Mouse (Mus musculus) kidney, adult 9 months (tissue): ENCODE data around the gene Bhlha9.

Experiments
- DNase-seq: peaks from one replicate; pipeline ENCODE4 v3.0.0; 2022

Gene Bhlha9

GRCm38 (mm10) chr11:76671871-76672475, at the start of gene Bhlha9:
TSS of gene Bhlha9 (plus strand) at chr11:76672470.
- DNase-seq = no peak

GRCm38 (mm10) chr11:76622566-76623205, 49.6 kb upstream of the Bhlha9 start:
- peak; percentile 27 for DNase-seq

DNA sequence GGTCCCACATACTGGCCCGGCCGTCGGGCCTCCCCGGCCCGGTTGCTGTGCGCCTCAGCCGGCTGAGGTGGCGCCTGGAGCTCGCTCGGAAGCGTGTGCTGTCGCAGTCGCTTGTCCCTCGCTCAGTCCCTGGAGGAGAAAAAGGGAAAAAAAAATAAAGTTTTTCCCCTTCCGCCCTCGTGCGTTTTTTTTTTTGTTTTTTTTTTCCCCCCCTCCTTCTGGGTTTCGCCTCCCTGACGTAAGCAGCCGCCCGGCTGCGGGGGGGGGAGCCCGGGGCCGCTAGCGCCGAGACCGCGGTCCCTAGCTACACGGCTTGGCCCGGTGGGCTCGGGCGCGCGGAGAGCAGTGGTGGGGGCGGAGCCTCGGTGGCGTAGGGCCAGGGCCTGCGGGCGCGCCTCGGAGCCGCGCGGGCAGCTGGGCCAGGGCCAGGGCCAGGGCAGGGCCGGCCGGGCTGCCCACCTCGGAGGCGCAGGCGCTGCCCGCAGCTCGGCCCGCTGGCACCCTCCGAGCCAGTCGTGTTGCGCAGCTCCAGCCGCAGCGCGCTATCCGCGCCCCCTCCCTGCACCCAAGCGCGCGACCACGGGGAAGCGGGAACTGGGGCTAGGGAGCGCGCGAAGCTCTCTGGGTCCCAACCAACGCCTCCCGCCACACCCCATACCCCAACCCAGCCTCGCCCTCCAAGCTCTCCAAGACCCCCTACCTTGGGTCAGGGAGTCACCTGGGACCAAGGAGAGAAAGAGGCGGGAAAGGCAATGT, 48.9 kb upstream of the Bhlha9 start:
- peak; percentile 48 for DNase-seq

DNA sequence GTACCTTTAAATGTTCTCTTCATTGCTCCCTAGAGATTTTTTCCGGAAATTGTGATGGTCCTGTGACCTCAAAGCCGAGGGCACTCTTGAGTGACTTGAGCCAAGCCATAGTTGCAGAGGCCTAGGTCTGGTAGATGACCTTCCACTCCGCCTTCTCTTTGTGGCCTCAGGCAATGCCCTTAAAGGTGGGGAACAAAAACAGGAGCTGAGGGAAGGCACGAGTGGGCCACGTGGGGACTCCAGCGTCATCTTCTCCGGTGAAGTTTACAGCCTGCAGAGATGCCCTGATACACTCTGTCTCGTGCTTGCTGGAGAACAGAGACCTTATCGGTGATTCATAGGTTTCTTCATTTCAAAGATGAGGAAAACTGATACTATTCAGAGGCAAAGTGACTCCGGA, 48.2 kb upstream of the Bhlha9 start:
- DNase-seq = no peak

- no peak for DNase-seq
These were observed 47.4 kb upstream of the Bhlha9 start for GRCm38 (mm10) chr11:76624881-76625280.

DNA sequence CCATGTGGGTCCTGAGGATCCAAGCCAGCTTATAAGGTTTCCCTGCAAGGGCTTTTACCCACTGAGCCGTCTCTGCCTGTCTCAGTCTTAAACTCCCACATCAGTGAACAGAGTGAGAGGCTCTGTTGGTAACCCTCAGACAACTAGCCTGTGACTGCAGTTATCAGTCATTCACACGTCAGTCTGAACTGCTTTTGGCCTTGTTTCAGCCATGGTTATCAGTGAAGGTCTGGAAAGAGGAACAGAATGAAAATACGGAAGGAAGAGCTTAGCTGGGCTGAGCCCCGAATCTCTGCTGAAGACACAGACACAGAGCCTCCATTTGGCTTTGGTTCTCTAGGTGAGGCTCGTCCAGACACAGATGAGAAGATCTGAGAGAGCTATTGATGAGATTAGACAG, 43.7 kb upstream of the Bhlha9 start:
- DNase-seq = no peak

GRCm38 (mm10) chr11:76630023-76630422, 42.2 kb upstream of the Bhlha9 start:
- DNase-seq = no peak

GRCm38 (mm10) chr11:76630487-76630886, 41.8 kb upstream of the Bhlha9 start:
- no peak for DNase-seq

- DNase-seq = no peak
These were observed 32.8 kb upstream of the Bhlha9 start for GRCm38 (mm10) chr11:76639269-76639985.

- no peak for DNase-seq
These were observed 32.0 kb upstream of the Bhlha9 start for GRCm38 (mm10) chr11:76640231-76640630.

DNA sequence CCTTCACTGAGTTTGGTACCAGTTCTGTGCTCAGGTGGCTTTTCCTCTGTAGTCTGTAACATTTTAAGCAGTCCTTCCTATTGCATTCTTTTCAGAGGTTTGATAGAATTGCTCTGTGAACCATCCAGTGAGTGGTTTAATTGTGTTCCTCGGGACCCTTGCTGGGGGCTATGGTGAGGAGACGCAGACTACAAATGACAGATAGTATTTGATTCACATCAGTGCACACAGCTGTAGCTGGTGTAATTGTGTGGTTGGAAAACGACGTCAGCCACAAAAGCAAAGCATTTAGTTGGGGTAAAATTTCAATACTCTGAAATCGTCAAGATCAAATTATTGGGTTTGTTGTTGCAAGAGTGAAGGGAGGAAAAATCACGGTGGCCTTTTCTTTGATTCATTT, 28.0 kb upstream of the Bhlha9 start:
- no peak for DNase-seq

DNA sequence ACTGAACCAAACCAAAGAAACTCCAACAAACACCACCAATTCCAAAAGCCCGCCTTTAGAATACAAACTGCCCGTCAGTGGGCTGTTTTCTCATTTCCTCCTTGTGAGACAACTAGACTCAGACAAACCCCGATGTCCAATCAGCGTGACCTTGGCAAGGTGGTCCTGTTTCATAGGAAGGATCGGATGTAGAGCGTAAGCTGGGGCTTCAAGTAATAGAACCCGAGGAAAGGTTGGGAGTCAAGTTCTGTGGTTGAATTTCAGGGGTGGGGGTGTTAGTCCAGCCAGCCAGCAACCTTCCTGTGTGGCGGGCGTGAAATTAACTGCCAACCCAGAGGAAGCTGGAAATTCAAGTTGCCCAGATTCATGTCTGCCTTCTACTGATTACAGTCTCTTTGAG, 27.2 kb upstream of the Bhlha9 start:
- no peak for DNase-seq

- peak; percentile 90 for DNase-seq
These were observed 26.3 kb upstream of the Bhlha9 start for GRCm38 (mm10) chr11:76645955-76646354.

- DNase-seq = no peak
These were observed 25.2 kb upstream of the Bhlha9 start for GRCm38 (mm10) chr11:76647062-76647461.

- peak; percentile 79 for DNase-seq
These were observed 24.8 kb upstream of the Bhlha9 start for GRCm38 (mm10) chr11:76647500-76647899.

DNA sequence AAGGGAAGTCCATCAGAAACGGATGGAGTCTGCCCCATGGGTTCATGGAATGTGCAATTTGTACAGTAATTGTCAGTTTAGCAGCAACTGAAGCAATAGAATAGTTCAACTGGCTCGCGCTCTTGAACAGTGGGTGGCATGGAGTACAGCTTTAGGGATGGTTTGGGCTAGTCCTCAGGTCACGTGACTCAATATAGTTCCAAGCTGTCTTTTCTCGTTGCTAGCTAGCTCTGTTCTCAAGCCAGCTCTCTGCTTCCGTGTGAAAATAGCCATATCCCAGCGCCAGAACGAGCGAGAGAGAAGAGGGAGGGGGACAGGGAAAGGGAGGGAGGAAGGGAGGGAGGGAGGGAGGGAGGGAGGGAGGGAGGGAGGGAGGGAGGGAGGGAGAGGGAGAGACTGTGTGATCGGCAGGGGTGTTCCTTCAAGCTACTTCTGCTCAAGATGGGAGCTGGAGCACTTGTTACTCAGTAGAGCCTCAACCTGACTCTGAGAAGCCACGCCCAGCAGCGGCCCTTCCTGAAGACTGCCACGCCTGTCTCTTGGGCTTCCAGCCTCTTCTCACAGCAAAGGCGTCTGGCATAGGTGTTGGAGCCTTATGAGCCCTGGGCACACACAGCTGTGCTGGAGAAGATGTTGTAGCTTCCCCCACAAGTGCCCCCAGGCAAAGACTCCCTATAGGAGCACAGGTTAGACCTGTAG, 21.3 kb upstream of the Bhlha9 start:
- no peak for DNase-seq

DNA sequence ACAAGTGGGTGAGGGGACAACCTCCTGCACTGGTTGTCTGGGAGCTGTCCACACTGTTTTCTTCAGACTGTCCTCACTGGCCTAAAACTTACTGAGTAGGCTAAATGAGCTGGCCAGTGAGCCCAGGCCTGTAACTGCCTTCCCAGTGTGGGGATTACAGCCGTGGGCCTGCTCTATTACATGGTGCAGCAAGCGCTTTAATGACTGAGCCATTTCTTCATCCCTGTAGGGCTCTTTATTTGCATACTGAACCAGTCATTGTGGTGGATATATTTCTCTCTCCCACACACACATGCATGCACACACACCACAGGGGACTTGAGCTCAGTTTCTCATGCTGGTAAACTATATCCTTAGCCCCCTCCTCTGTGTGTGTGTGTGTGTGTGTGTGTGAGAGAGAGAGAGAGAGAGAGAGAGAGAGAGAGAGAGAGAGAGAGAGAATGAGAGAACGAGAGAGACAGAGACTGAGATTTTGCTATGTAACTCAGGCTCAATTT, 19.4 kb upstream of the Bhlha9 start:
- no peak for DNase-seq

GRCm38 (mm10) chr11:76655106-76655505, 17.2 kb upstream of the Bhlha9 start:
- DNase-seq = peak; percentile 55

DNA sequence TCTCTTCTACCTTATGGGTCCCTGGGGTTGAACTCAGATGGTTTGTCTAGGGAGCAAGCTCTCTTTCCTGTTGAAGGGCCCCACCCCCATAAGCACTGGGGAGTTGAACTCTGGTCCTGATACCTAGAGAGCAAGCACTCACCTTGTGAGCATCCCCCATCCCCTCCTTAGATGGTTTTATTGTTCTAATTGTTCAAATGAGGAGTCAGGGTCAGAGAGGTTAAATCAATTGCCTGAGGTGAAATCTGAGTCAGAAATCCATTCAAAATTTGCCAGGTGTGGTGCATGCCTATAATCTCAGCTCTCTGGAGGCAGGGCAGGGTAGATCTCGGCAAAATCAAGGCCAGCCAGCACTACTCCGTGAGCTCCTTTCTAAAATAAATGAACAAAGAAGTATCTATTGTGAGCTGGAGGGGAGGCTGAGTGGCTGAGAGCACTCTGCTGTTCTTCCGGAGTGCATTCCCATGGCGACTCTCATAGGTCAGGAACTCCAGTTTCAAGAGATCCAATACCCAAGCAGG, 14.8 kb upstream of the Bhlha9 start:
- no peak for DNase-seq

- DNase-seq = no peak
These were observed 12.9 kb upstream of the Bhlha9 start for GRCm38 (mm10) chr11:76659138-76659930.

DNA sequence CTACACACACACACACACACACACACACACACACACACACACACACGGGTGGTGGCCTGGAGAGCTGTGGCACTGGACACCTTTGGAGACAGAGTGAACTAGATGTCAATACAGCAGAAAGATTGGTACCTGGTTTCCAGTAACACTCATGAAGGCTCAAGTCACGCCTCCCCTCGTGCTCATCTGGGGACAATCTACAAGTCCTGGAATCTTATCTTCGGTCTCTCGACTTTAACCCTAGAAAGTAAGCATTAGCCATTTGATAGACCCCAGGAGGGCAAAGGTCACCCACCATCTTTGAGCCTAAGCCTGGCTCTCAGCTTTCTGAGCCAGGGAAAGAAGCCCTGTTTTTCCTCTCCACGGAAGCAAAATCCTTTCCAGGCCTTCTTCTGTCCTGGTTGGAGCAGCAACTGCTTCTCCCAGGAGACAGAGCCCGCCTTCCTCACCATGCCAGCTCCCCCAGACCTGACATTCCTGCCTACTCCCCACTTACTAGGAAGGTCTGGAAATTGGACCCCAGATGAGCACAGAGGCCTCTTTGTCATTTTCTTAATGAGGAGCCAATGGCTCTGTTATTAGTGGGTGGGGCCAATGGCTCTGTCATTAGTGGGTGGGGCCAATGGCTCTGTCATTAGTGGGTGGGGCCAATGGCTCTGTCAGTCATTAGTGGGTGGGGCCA, 10.3 kb upstream of the Bhlha9 start:
- DNase-seq = no peak
